Mouse (Mus musculus) CH12.LX (cell line): ENCODE measurements around the gene Pde4dip. TPM values are rescaled to one million over a fixed set of nuclear protein-coding genes. Genes with fewer than 3 reads are reported as not detected.

Source experiments
- DNase-seq: peaks from one replicate; pipeline ENCODE4 v3.0.0-alpha.2; 2013; ENCODE audit errors: extremely low read depth
- H3K27ac ChIP-seq: 2 replicates; pipeline ENCODE4 v1.5.1; 2012; ENCODE audit warnings: low read depth, mild to moderate bottlenecking, control low read depth, moderate library complexity; ENCODE audit not compliant: insufficient read depth
- H3K27me3 ChIP-seq: replicated peaks from 2 replicates; pipeline ENCODE3; 2012; ENCODE audit warnings: inconsistent platforms
- H3K36me3 ChIP-seq, 2 experiments: replicated peaks in 1 of 2; 2 replicates each; pipeline versions ENCODE3 to v1.6.1; 2012; ENCODE audit warnings: inconsistent platforms in 1 of 2, low read length in 1 of 2, mild to moderate bottlenecking in 1 of 2, mixed read lengths in 1 of 2, moderate library complexity in 1 of 2; ENCODE audit not compliant: control insufficient read depth in 1 of 2, insufficient read depth in 1 of 2
- H3K4me1 ChIP-seq, 2 experiments: 2 replicates each; pipeline ENCODE4 v1.6.1; 2012; ENCODE audit warnings: inconsistent platforms in 1 of 2, moderate library complexity in 1 of 2; ENCODE audit not compliant: insufficient read depth in 2 of 2, control insufficient read depth in 1 of 2
- H3K4me2 ChIP-seq: 2 replicates; pipeline ENCODE4 v1.6.1; 2012; ENCODE audit warnings: low read depth, mild to moderate bottlenecking, control low read depth; ENCODE audit not compliant: poor library complexity, insufficient read depth, severe bottlenecking
- H3K4me3 ChIP-seq, 3 experiments: fragments of 150-350 bp in 1 of 3; sonication (generic) in 1 of 3; replicated peaks in 1 of 3; 2 replicates each; pipeline versions ENCODE3 to v1.5.1; 2011 to 2012; ENCODE audit warnings: low read depth in 2 of 3, low read length in 2 of 3, mild to moderate bottlenecking in 2 of 3, moderate library complexity in 2 of 3, control low read depth in 1 of 3, improper control_type of control experiment in 1 of 3, inconsistent platforms in 1 of 3, mixed read lengths in 1 of 3; ENCODE audit not compliant: poor library complexity in 1 of 3
- H3K79me2 ChIP-seq: replicated peaks from 2 replicates; pipeline ENCODE4 v1.6.1; 2012; ENCODE audit warnings: mild to moderate bottlenecking, moderate library complexity; ENCODE audit not compliant: control insufficient read depth, poor library complexity, insufficient read depth, severe bottlenecking; ENCODE audit errors: extremely low read depth
- H3K9ac ChIP-seq: 2 replicates; pipeline ENCODE4 v1.6.1; 2012; ENCODE audit warnings: low read depth, mild to moderate bottlenecking, control low read depth, moderate library complexity; ENCODE audit not compliant: insufficient read depth
- H3K9me3 ChIP-seq: replicated peaks from 2 replicates; pipeline ENCODE3; 2012; ENCODE audit warnings: low read length, inconsistent platforms, mixed read lengths
- CHD1 ChIP-seq: IDR thresholded peaks from 2 replicates; pipeline ENCODE4 v1.6.1; 2012; ENCODE audit warnings: low read depth, low read length, improper control_type of control experiment, inconsistent platforms
- CTCF ChIP-seq, 2 experiments: IDR thresholded peaks in 1 of 2; conservative IDR thresholded peaks in 1 of 2; 2 replicates each; pipeline ENCODE4 v1.5.1; 2011 to 2012; ENCODE audit warnings: low read depth in 2 of 2, low read length in 2 of 2, improper control_type of control experiment in 1 of 2, inconsistent platforms in 1 of 2, mild to moderate bottlenecking in 1 of 2, moderate library complexity in 1 of 2
- E2F4 ChIP-seq: IDR thresholded peaks from 2 replicates; pipeline ENCODE4 v1.6.1; 2011; ENCODE audit warnings: low read depth, low read length, improper control_type of control experiment; ENCODE audit not compliant: insufficient replicate concordance
- ELF1 ChIP-seq: IDR thresholded peaks from 2 replicates; pipeline ENCODE4 v1.6.1; 2014; ENCODE audit warnings: low read depth, mild to moderate bottlenecking, inconsistent platforms, low read length, improper control_type of control experiment
- EP300 ChIP-seq: IDR thresholded peaks from 2 replicates; pipeline ENCODE4 v1.6.1; 2011; ENCODE audit warnings: low read length, improper control_type of control experiment
- GABPA ChIP-seq: IDR thresholded peaks from 2 replicates; pipeline ENCODE4 v1.6.1; 2012; ENCODE audit warnings: low read depth, low read length, improper control_type of control experiment, inconsistent platforms; ENCODE audit not compliant: insufficient replicate concordance
- IRF4 ChIP-seq: IDR thresholded peaks from 2 replicates; pipeline ENCODE4 v1.6.1; 2014; ENCODE audit warnings: low read depth, mild to moderate bottlenecking, inconsistent platforms, low read length, improper control_type of control experiment
- JUN ChIP-seq: IDR thresholded peaks from 2 replicates; pipeline ENCODE4 v1.6.1; 2011; ENCODE audit warnings: low read depth, mild to moderate bottlenecking, low read length, improper control_type of control experiment, moderate library complexity; ENCODE audit not compliant: insufficient read depth
- JUND ChIP-seq: conservative IDR thresholded peaks from 2 replicates; pipeline ENCODE4 v1.6.1; 2011; ENCODE audit warnings: low read depth, low read length, improper control_type of control experiment
- KAT2A ChIP-seq: IDR thresholded peaks from 2 replicates; pipeline ENCODE4 v1.6.1; 2012; ENCODE audit warnings: low read length, improper control_type of control experiment, inconsistent platforms; ENCODE audit not compliant: insufficient replicate concordance
- MAFK ChIP-seq: IDR thresholded peaks from 2 replicates; pipeline ENCODE4 v1.6.1; 2011; ENCODE audit warnings: low read length, improper control_type of control experiment; ENCODE audit not compliant: insufficient replicate concordance
- MAX ChIP-seq: IDR thresholded peaks from 2 replicates; pipeline ENCODE4 v1.6.1; 2011; ENCODE audit warnings: low read length, improper control_type of control experiment
- MEF2A ChIP-seq: IDR thresholded peaks from 2 replicates; pipeline ENCODE4 v1.6.1; 2014; ENCODE audit warnings: low read depth, mild to moderate bottlenecking, inconsistent platforms, low read length, improper control_type of control experiment, borderline replicate concordance
- MXI1 ChIP-seq: IDR thresholded peaks from 2 replicates; pipeline ENCODE4 v1.6.1; 2011; ENCODE audit warnings: mild to moderate bottlenecking, low read depth, low read length, improper control_type of control experiment
- NELFE ChIP-seq: IDR thresholded peaks from 2 replicates; pipeline ENCODE4 v1.6.1; 2011; ENCODE audit warnings: low read depth, low read length, improper control_type of control experiment
- POLR2A ChIP-seq: IDR thresholded peaks from 2 replicates; pipeline ENCODE4 v1.6.1; 2011; ENCODE audit warnings: low read depth, mild to moderate bottlenecking, improper control_type of control experiment, low read length
- POLR2AphosphoS2 ChIP-seq: IDR thresholded peaks from 2 replicates; pipeline ENCODE4 v1.6.1; 2011; ENCODE audit warnings: low read depth, low read length, improper control_type of control experiment
- RAD21 ChIP-seq: IDR thresholded peaks from 2 replicates; pipeline ENCODE4 v1.6.1; 2011; ENCODE audit warnings: low read depth, mild to moderate bottlenecking, low read length, improper control_type of control experiment, moderate library complexity
- RCOR1 ChIP-seq: conservative IDR thresholded peaks from 2 replicates; pipeline ENCODE4 v1.6.1; 2012; ENCODE audit warnings: low read depth, mild to moderate bottlenecking, inconsistent platforms, low read length, improper control_type of control experiment
- SIN3A ChIP-seq: IDR thresholded peaks from 2 replicates; pipeline ENCODE4 v1.6.1; 2012; ENCODE audit warnings: low read length, improper control_type of control experiment, inconsistent platforms
- TBP ChIP-seq: conservative IDR thresholded peaks from 2 replicates; pipeline ENCODE4 v1.6.1; 2011; ENCODE audit warnings: low read depth, low read length, improper control_type of control experiment
- TCF12 ChIP-seq: IDR thresholded peaks from 2 replicates; pipeline ENCODE4 v1.6.1; 2014; ENCODE audit warnings: low read depth, mild to moderate bottlenecking, inconsistent platforms, low read length, improper control_type of control experiment
- USF1 ChIP-seq: IDR thresholded peaks from 2 replicates; pipeline ENCODE4 v1.6.1; 2014; ENCODE audit warnings: low read depth, mild to moderate bottlenecking, inconsistent platforms, low read length, improper control_type of control experiment
- ZC3H11A ChIP-seq: IDR thresholded peaks from 2 replicates; pipeline ENCODE4 v1.6.1; 2012; ENCODE audit warnings: low read depth, mild to moderate bottlenecking, inconsistent platforms, low read length, improper control_type of control experiment
- ZKSCAN1 ChIP-seq: IDR thresholded peaks from 2 replicates; pipeline ENCODE4 v1.6.1; 2012; ENCODE audit warnings: low read depth, inconsistent platforms, low read length, improper control_type of control experiment, borderline replicate concordance
- ZMIZ1 ChIP-seq: IDR thresholded peaks from 2 replicates; pipeline ENCODE4 v1.6.1; 2012; ENCODE audit warnings: low read depth, mild to moderate bottlenecking, inconsistent platforms, low read length, improper control_type of control experiment
- dilution Hi-C: fragments of 300-500 bp; cut with MboI; formaldehyde crosslinking; loops from 2 replicates; pipeline ENCODE4 v1.14.3; 2020; ENCODE audit warnings: low sequenced_read_pairs; ENCODE audit not compliant: extremely low pct_unique_long_range_greater_than_20kb, extremely low pct_ligation_motif_present
- in situ Hi-C: fragments of 300-500 bp; cut with MboI; formaldehyde crosslinking; loops from 3 replicates; pipeline ENCODE4 v1.14.3; 2019; ENCODE audit warnings: low sequenced_read_pairs, low pct_ligation_motif_present, low pct_unique_long_range_greater_than_20kb, mixed read lengths
- polyA plus RNA-seq: library from polyadenylated mRNA; unstranded; fragments of >175 nt; gene quantifications from 2 replicates; pipeline ENCODE4 v1.2.1, GENCODE M21; 2012; ENCODE audit warnings: low read depth; ENCODE audit not compliant: insufficient read length
- total RNA-seq, 2 experiments: library from RNA; depleted of rRNA; stranded (reverse); fragments of 300-350 nt in 1 of 2; fragments of >200 nt in 1 of 2; gene quantifications; 2 replicates each; pipeline ENCODE4 v1.2.3; 2012 to 2014

Pde4dip gene
- total and polyA plus RNA-seq, 3 experiments: 12.4 to 21.7 (median 15.2) TPM

DNA sequence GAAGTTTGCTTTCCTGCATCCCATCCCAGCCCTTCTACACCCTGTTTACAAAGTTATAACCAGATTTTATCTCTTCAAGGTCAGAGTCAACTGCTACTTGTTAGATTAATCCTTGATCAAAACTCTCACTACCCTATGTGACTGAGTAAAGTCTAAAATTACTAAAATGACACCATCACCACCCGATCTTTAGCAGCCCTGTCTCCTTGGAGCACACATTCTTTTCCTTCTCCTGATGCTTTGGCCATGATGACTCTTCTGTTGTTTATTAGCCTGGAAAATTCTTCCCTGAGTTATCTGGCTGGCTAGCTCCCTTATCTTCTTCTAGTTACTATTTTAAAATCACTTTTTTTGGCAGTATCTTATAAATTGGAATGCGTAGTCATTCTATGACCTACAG lies 82.9 kb downstream of the Pde4dip start:
- in situ Hi-C loops: no loop called here
- Histone ChIP-seq H3K27ac (no peak overlapping the region), H3K36me3 (no peaks in the 10 kb centered on the region), H3K79me2 (no peaks in the 10 kb centered on the region), H3K27me3 (no peaks in the 10 kb centered on the region), H3K4me2 (no peak overlapping the region), H3K9me3 (no peaks in the 10 kb centered on the region)
- no peak for TF ChIP-seq CHD1
- no peak for TF ChIP-seq MEF2A
- no peak for TF ChIP-seq RAD21
- TF ChIP-seq MAX: no peak
- TF ChIP-seq GABPA: no peak
- no peak for TF ChIP-seq SIN3A
- TF ChIP-seq TBP: no peak
- no peak for TF ChIP-seq MXI1
- TF ChIP-seq E2F4: no peak
- TF ChIP-seq IRF4: no peak
- TF ChIP-seq JUN: no peak
- TF ChIP-seq MAFK: no peak
- no peak for TF ChIP-seq KAT2A
- no peak for TF ChIP-seq ELF1
- no peak for TF ChIP-seq ZMIZ1
- no peak for TF ChIP-seq RCOR1
- no peak for TF ChIP-seq POLR2AphosphoS2
- TF ChIP-seq EP300: no peak
- TF ChIP-seq USF1: no peak
- TF ChIP-seq, all 38 proteins: peak for 0
- Histone ChIP-seq H3K9ac (no peak overlapping the region), H3K4me3 (no peak overlapping the region), H3K4me1 (peaks cover 0 to 28% of the 10 kb centered on the region in 2 experiments; a peak in 2 of 4 replicates)
- dilution Hi-C loops: no loop called here
- no peak for DNase-seq

DNA sequence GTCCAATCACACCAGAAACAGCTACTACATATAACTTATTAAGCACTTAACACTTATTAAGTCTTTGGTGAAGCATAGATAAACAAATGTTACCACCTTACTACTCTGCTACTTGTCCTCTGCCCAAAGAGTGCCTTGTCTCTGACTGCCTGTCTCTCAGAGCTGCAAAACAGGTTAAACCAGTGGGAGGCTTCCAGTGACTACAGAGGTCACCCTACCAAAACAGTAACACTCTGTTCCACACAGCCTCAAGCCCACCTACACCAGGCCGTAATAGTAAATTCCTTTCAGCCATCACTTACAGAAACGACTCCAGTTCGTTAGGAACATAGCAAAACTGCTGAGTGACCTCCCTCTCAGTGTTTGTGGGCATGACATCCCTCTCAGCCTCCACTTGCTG lies 84.8 kb downstream of the Pde4dip start:
- H3K27me3 ChIP-seq: no peaks in the 10 kb centered on the region
- in situ Hi-C loops: no loop called here
- H3K9ac ChIP-seq: no peak overlapping the region
- peaks cover 2 to 46% of the 10 kb centered on the region in 2 experiments; a peak in 3 of 4 replicates for H3K4me1 ChIP-seq
- H3K36me3 ChIP-seq: no peaks in the 10 kb centered on the region
- DNase-seq: no peak
- dilution Hi-C loops: no loop called here
- no peaks in the 10 kb centered on the region for H3K79me2 ChIP-seq
- H3K9me3 ChIP-seq: no peaks in the 10 kb centered on the region
- TF ChIP-seq TCF12 (no peak), NELFE (no peak), MXI1 (no peak), JUN (no peak), CHD1 (no peak), ZKSCAN1 (no peak), E2F4 (no peak), GABPA (no peak), MEF2A (no peak), ZC3H11A (no peak), POLR2AphosphoS2 (no peak), POLR2A (no peak), JUND (no peak), CTCF (conservative IDR thresholded peaks at IDR 0.05 in 1 of 2, IDR thresholded peaks at IDR 0.05 in 1 of 2; ENCODE audit: low read depth in 2 of 2, low read length in 2 of 2) (no peak)
- no peak overlapping the region for H3K4me3 ChIP-seq
- H3K27ac ChIP-seq: no peak overlapping the region
- no peak overlapping the region for H3K4me2 ChIP-seq
